Mouse (Mus musculus) gastrocnemius, postnatal 10 days (tissue): ENCODE data around the gene Klk1b21. TPM values are rescaled to one million over a fixed set of nuclear protein-coding genes. Genes with fewer than 3 reads are reported as not detected.
"Not testable (repeated sequence)": the region's sequence is repeated elsewhere in the genome, so short reads cannot be mapped to it uniquely, and the experiment has no call there.

Experiments
- DNase-seq: peaks from one replicate; pipeline ENCODE4 v3.0.0; 2021; ENCODE audit warnings: mixed read lengths
- long read RNA-seq, 2 experiments: library from polyadenylated mRNA; stranded (forward); transcript quantifications; one replicate each; pipeline ENCODE4 v2.0.0; 2021
- total RNA-seq, 2 experiments: library from RNA; stranded (reverse); gene quantifications; 2 replicates each; pipeline ENCODE4 v1.2.3; 2021

Gene Klk1b21
- not detected for total RNA-seq
- long read RNA-seq, experiment 1, result 0 reads
- long read RNA-seq, experiment 2, result 0 reads

DNA sequence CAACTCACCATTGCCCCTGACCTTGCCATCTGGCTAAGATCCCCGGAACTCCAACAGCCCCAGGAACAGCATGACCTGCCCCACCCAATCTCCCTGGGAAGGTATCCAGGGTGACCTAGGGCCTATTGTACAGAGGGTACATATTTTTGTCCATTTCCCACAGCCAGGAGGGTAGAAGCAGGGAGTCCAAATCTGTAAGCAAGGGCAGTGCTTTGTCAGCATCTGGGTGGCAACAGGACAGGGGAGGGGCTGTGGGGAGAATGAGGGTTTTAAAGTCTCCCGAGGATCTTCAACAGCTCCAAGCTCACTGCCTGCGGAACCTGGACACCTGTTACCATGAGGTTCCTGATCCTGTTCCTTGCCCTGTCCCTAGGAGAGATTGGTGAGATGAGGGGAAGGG is at the start of gene Klk1b21:
Klk1b21 (plus strand) TSS at position 301 of the 400 bp plus-strand sequence.
- not testable (repeated sequence) for DNase-seq

DNA sequence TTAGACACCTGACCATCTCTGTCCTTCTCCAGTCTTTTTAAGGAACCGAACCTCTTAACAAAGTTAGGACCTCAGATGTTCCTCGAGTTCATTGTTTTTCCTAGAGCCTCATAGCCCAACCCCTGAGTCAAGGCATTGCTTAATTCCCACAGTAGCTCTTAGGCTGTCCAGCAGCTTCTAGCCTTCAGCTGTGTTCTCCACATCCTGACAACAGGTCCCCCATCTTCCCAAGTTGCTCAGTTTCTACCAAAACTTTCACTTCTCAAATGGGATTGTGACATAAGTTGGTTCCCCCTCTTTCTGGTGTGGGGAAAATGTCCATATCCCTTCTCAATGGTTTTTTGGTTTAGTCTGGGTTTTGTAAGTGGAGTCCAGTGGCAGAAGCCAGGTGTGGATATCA is 30.0 kb upstream of the Klk1b21 start:
- no peak for DNase-seq

DNA sequence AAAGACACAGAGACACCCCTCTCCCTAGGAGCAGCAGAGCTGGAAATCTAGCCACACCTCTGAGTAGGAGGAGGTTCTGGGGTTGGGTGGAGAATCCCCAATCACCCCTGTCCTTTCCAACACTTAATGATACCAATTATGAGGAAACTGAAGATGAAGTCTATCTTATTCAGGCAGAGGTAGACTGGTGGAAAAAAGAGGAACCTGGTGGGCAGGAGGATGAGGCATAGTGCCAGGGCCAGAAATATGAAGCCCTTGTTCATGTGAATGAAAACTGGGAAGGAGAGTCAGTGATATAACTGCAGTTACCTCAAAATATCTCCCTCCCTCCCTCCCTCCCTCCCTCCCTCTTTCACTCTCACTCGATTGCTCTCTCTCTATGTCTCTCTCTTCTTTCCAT is 24.4 kb upstream of the Klk1b21 start:
- no peak for DNase-seq

GRCm38 (mm10) chr7:44096111-44096510 is 6.0 kb upstream of the Klk1b21 start:
- DNase-seq, result no peak

DNA sequence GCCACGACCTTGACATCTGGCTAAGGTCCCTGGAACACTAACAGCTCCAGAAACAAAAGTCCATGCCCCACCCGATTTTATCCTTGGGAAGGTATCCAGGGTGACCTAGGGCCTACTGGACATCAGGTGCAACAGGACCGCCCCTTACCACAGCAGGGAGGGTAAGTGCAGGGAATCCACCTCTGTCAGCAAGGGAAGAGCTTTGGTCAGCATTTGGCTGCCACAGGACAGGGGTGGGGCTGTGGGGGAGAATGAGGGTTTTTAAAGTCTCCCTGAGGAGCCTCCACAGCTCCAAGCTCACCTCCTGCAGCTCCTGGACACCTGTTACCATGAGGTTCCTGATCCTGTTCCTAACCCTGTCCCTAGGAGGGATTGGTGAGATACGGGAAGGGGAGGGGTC is 10.2 kb downstream of the Klk1b21 start, which contains the start of gene Klk1b22:
Klk1b22 (plus strand) TSS at position 301 of the 400 bp plus-strand sequence.
- DNase-seq, result no peak

DNA sequence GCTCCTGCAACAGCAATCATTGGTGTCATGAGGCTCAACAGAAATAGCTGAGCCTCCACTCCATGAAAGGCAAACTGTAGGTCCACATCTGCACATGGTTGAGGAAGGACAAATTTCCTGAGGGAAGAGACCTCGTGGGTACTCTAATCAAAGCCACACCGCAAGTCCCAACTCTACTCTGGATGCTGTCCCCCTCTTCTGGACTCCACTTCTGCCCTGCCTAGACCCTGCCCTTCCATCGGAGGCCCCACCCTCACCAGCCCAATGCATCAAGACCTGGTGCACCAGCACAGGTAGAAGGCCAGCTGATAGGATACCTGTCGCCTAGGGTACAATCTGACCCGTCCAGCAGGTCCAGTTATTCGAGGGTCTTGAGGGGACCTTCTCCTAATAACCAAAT is 21.3 kb downstream of the Klk1b21 start:
- no peak for DNase-seq

- DNase-seq, result no peak
Measured at GRCm38 (mm10) chr7:44136467-44136866, 34.3 kb downstream of the Klk1b21 start, which contains the start of gene Klk1b16. TSS of gene Klk1b16 (plus strand) at chr7:44136767.

Other genes with a start within 250 kb of the Klk1b21 start
- not detected for gene Klk4, start 221.2 kb upstream of the Klk1b21 start, total RNA-seq
- gene Klk15, start 168.6 kb upstream of the Klk1b21 start, total RNA-seq, result not detected
- gene Klk1b8, start 151.7 kb upstream of the Klk1b21 start, total RNA-seq, result not detected
- gene Klk1b1, start 135.6 kb upstream of the Klk1b21 start, total RNA-seq, result not detected
- not detected for gene Klk1b9, start 126.3 kb upstream of the Klk1b21 start, total RNA-seq
- gene Klk1b11, start 106.5 kb upstream of the Klk1b21 start, total RNA-seq, result not detected
- gene Klk1b26, start 90.2 kb upstream of the Klk1b21 start, total RNA-seq, result under 1 TPM in 1 of 2 experiments, not detected in 1; 0.23 TPM
- not detected for gene Klk1b27, start 50.0 kb upstream of the Klk1b21 start, total RNA-seq
- not detected for gene Klk1b22, start 10.3 kb downstream of the Klk1b21 start, total RNA-seq
- not detected for gene Klk1b16, start 34.4 kb downstream of the Klk1b21 start, total RNA-seq
- gene Klk1b24, start 85.9 kb downstream of the Klk1b21 start, total RNA-seq, result not detected
- not detected for gene Klk1b3, start 95.9 kb downstream of the Klk1b21 start, total RNA-seq
- gene Klk1b4, start 105.1 kb downstream of the Klk1b21 start, total RNA-seq, result not detected
- gene Klk1b5, start 113.6 kb downstream of the Klk1b21 start, total RNA-seq, result not detected
- gene Klk1, start 123.0 kb downstream of the Klk1b21 start, total RNA-seq, result not detected
- not detected for gene Gm36864, start 133.8 kb downstream of the Klk1b21 start, total RNA-seq
- under 1 TPM; 0.23 to 0.61 TPM for gene 1700028J19Rik, start 144.4 kb downstream of the Klk1b21 start, total RNA-seq
- 10 to 100 TPM; 23.7 to 35.0 TPM for gene 2410002F23Rik, start 144.4 kb downstream of the Klk1b21 start, total RNA-seq
- gene Acp4, start 155.1 kb downstream of the Klk1b21 start, total RNA-seq, result not detected
- gene Gm15517, start 159.1 kb downstream of the Klk1b21 start, total RNA-seq, result not detected
- gene Clec11a, start 204.6 kb downstream of the Klk1b21 start, total RNA-seq, result 1 to 10 TPM; 5.0 to 6.8 TPM
- 1 to 10 TPM; 2.0 to 2.7 TPM for gene Shank1, start 207.9 kb downstream of the Klk1b21 start, total RNA-seq